Comparison of ENCODE assay signal across 16 mouse cellular contexts in the genomic region with DNA sequence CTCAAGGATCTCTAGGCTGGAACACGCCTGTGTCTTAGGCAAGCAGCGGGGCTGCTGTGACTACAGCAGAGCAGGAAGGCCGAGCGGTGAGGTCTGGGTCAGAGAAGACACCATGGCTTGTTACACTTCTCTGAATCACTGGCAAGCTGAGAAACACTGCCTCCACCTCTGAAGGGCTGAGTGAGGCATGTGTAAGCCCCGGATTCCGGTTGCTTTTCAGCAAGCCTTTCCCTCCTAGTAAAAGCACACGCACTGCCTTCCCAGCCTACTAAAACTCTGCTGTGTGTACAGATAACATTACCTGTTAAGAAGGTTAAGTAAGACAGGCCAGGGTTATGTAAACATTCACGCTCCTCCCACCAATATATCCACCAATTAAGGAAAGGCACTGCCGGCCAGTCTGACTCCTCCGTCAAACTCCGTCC. TPM values are rescaled to one million over a fixed set of nuclear protein-coding genes. Genes with fewer than 3 reads are reported as not detected.
DNase-seq lines count a peak whose midpoint lies in the region; ATAC-seq and TF ChIP-seq lines count a peak whose summit lies in the region.
"Had no signal": no experiment of that assay in that cellular context is flagged by ENCODE, and none has a peak within 500 bp of the region (broad histone marks: within the 10 kb centered on the region; RNA-seq: fewer than 3 reads in every experiment).

A gene (plus strand): TSS at position 397 of the 425 bp plus-strand sequence.

- WGBS in limb, embryonic 12.5 days, result 44% methylated on average over 11 of the region's 11 CpGs
- 54% methylated on average over 11 of the region's 11 CpGs for WGBS in limb, embryonic 10.5 days
- 26% methylated on average over 11 of the region's 11 CpGs for WGBS in stomach, postnatal 0 days
- WGBS in midbrain, embryonic 10.5 days, result 88% methylated on average over 11 of the region's 11 CpGs

- H3K27ac ChIP-seq in limb, embryonic 12.5 days, result no peak within 1 kb of the TSS
- no peak within 1 kb of the TSS for H3K27ac ChIP-seq in limb, embryonic 10.5 days
- 0 out of 2 replicates have a peak within 1 kb of the TSS, but pooled peaks have one; percentile 24 for H3K27ac ChIP-seq in stomach, postnatal 0 days (replicated peaks)
- no peak within 1 kb of the TSS for H3K27ac ChIP-seq in midbrain, embryonic 10.5 days (replicated peaks)
- H3K27ac ChIP-seq: embryonic facial prominence, embryonic 12.5 days; forebrain, embryonic 15.5 days had no signal

- 0 out of 2 replicates have a peak within 1 kb of the TSS, but pooled peaks have one; percentile 1 for H3K9ac ChIP-seq in limb, embryonic 12.5 days (replicated peaks)
- 0 out of 2 replicates have a peak within 1 kb of the TSS, but pooled peaks have one; percentile 27 for H3K9ac ChIP-seq in stomach, postnatal 0 days (ENCODE audit: low read length)
- H3K9ac ChIP-seq: embryonic facial prominence, embryonic 12.5 days; forebrain, embryonic 15.5 days had no signal

- H3K27me3 ChIP-seq in limb, embryonic 12.5 days, result no peaks in the 10 kb centered on the region
- H3K27me3 ChIP-seq in limb, embryonic 10.5 days (ENCODE audit: low read depth, poor library complexity, severe bottlenecking), result no peaks in the 10 kb centered on the region
- H3K27me3 ChIP-seq in stomach, postnatal 0 days (ENCODE audit: control insufficient read depth, insufficient read depth, low read length), result no peaks in the 10 kb centered on the region
- no peaks in the 10 kb centered on the region for H3K27me3 ChIP-seq in midbrain, embryonic 10.5 days (ENCODE audit: low read depth, poor library complexity, severe bottlenecking)
- H3K27me3 ChIP-seq: embryonic facial prominence, embryonic 12.5 days; forebrain, embryonic 15.5 days had no signal

- no peak for TF ChIP-seq EP300 in stomach, postnatal 0 days (optimal IDR thresholded peaks at IDR 0.05)

- H3K4me2 ChIP-seq in limb, embryonic 12.5 days, result no peak within 1 kb of the TSS
- peak within 1 kb of the TSS; percentile 25; the same call in 1 of the 2 replicates for H3K4me2 ChIP-seq in stomach, postnatal 0 days (replicated peaks; ENCODE audit: low read depth)
- H3K4me2 ChIP-seq: embryonic facial prominence, embryonic 12.5 days; forebrain, embryonic 15.5 days had no signal

- H3K9me3 ChIP-seq in limb, embryonic 12.5 days, result no peaks in the 10 kb centered on the region
- H3K9me3 ChIP-seq in limb, embryonic 10.5 days (replicated peaks), result no peaks in the 10 kb centered on the region
- H3K9me3 ChIP-seq in stomach, postnatal 0 days (ENCODE audit: control insufficient read depth, low read length), result no peaks in the 10 kb centered on the region
- no peaks in the 10 kb centered on the region; the same call in 1 of the 2 replicates for H3K9me3 ChIP-seq in midbrain, embryonic 10.5 days (replicated peaks)
- H3K9me3 ChIP-seq: embryonic facial prominence, embryonic 12.5 days; forebrain, embryonic 15.5 days had no signal

- H3K4me3 ChIP-seq in limb, embryonic 12.5 days (replicated peaks), result no peak within 1 kb of the TSS
- no peak within 1 kb of the TSS for H3K4me3 ChIP-seq in limb, embryonic 10.5 days
- peak within 1 kb of the TSS; percentile 17; the same call in 1 of the 2 replicates for H3K4me3 ChIP-seq in stomach, postnatal 0 days (ENCODE audit: low read depth, low read length)
- H3K4me3 ChIP-seq in midbrain, embryonic 10.5 days, result no peak within 1 kb of the TSS
- H3K4me3 ChIP-seq: embryonic facial prominence, embryonic 12.5 days; forebrain, embryonic 15.5 days; myocyte had no signal

- H3K4me1 ChIP-seq in limb, embryonic 12.5 days (replicated peaks), result no peaks in the 10 kb centered on the region
- no peaks in the 10 kb centered on the region for H3K4me1 ChIP-seq in limb, embryonic 10.5 days
- H3K4me1 ChIP-seq in stomach, postnatal 0 days (replicated peaks; ENCODE audit: control insufficient read depth, insufficient read depth), result no peaks in the 10 kb centered on the region
- H3K4me1 ChIP-seq in midbrain, embryonic 10.5 days, result no peaks in the 10 kb centered on the region
- H3K4me1 ChIP-seq: embryonic facial prominence, embryonic 12.5 days; forebrain, embryonic 15.5 days had no signal

- no peak for ATAC-seq in limb, embryonic 12.5 days (ENCODE audit: insufficient number of reproducible peaks, insufficient read depth, low FRiP score, low TSS enrichment, low read depth)
- ATAC-seq in stomach, postnatal 0 days (ENCODE audit: low FRiP score, low TSS enrichment), result peak; percentile 85
- ATAC-seq: forebrain, embryonic 15.5 days; inflammation-experienced regulatory T-cells, adult 6 months had no signal

- no peak for DNase-seq in limb, embryonic 10.5 days (ENCODE audit: low spot score)
- peak; percentile 21 for DNase-seq in kidney, adult 11 months
- DNase-seq in kidney, postnatal 4 days, result peak; percentile 6 to 22
- DNase-seq in stomach, postnatal 0 days (ENCODE audit: low spot score), result peak; percentile 34
- no peak for DNase-seq in testis, postnatal 14 days (ENCODE audit: low spot score)
- no peak for DNase-seq in midbrain, embryonic 10.5 days (ENCODE audit: low spot score)
- DNase-seq in layer of hippocampus, adult 8-10 months (ENCODE audit: low spot score in 2 of 2), result no peak
- DNase-seq: cerebellum, adult 9-10 months; gastrocnemius, postnatal 25 days had no signal

- TF ChIP-seq CTCF in stomach, postnatal 0 days (IDR thresholded peaks at IDR 0.05; ENCODE audit: low read depth), result no peak

- no peaks in the 10 kb centered on the region for H3K36me3 ChIP-seq in limb, embryonic 12.5 days
- no peaks in the 10 kb centered on the region for H3K36me3 ChIP-seq in limb, embryonic 10.5 days
- H3K36me3 ChIP-seq in stomach, postnatal 0 days (ENCODE audit: control insufficient read depth, insufficient read depth, low read length), result no peaks in the 10 kb centered on the region
- no peaks in the 10 kb centered on the region for H3K36me3 ChIP-seq in midbrain, embryonic 10.5 days
- H3K36me3 ChIP-seq: embryonic facial prominence, embryonic 12.5 days; forebrain, embryonic 15.5 days had no signal

RNA-seq across cellular contexts. Expression of the gene that starts here (rescaled TPM):
- polyA plus RNA-seq in limb, embryonic 12.5 days (2016; fragmentation: Nextera tagmentation; extraction: Ambion mirVana), result 0.13 and 0.36 TPM in 2 replicates
- 0.26 and 0.30 TPM in 2 replicates for polyA plus RNA-seq in limb, embryonic 10.5 days (2016; fragmentation: Nextera tagmentation; extraction: Ambion mirVana)
- polyA plus RNA-seq in stomach, postnatal 0 days (2015; fragmentation: Nextera tagmentation; extraction: Ambion mirVana), result 9.7 and 10.5 TPM in 2 replicates
- 0.10 and 0.19 TPM in 2 replicates for polyA plus RNA-seq in midbrain, embryonic 10.5 days (2016; fragmentation: Nextera tagmentation; extraction: Ambion mirVana)
- not detected for total RNA-seq in layer of hippocampus, adult 8-10 months (2022)
- total RNA-seq: megakaryocyte progenitor cell, adult 5-6 weeks had no signal
- polyA plus RNA-seq: heart, postnatal 0 days; inflammation-experienced regulatory T-cells, adult 6 months had no signal

Comparison
In these comparisons a context has a peak if more than half of its experiments do, and no peak if none do; other contexts are left out.
1. DNase-seq: peak in kidney, adult 11 months (single experiment), kidney, postnatal 4 days (2 of 2) and stomach, postnatal 0 days (single experiment); none in limb, embryonic 10.5 days (single experiment), testis, postnatal 14 days (single experiment), midbrain, embryonic 10.5 days (single experiment) and layer of hippocampus, adult 8-10 months (0 of 2).